Mouse (Mus musculus) thymus, adult 2 months (tissue): ENCODE measurements around the gene Dnal1. TPM values are rescaled to one million over a fixed set of nuclear protein-coding genes. Genes with fewer than 3 reads are reported as not detected.
A peak's percentile ranks its signal among the peaks of the same experiment; 100 is the strongest.

Source experiments
- DNase-seq: peaks from one replicate; pipeline ENCODE4 v3.0.0; 2021
- H3K27ac ChIP-seq: fragments of 200-500 bp; 2 replicates; pipeline ENCODE4 v1.5.1; 2012; ENCODE audit warnings: low read length, control low read depth; ENCODE audit not compliant: control insufficient read depth, insufficient read depth
- H3K27me3 ChIP-seq: fragments of 200-500 bp; 2 replicates; pipeline ENCODE4 v1.6.1; 2012; ENCODE audit warnings: mild to moderate bottlenecking, low read length, moderate library complexity, mixed read lengths; ENCODE audit not compliant: control insufficient read depth, insufficient read depth
- H3K36me3 ChIP-seq: fragments of 200-500 bp; 2 replicates; pipeline ENCODE4 v1.6.1; 2012; ENCODE audit warnings: mild to moderate bottlenecking, low read length, moderate library complexity; ENCODE audit not compliant: control insufficient read depth, insufficient read depth
- H3K4me1 ChIP-seq: fragments of 200-500 bp; replicated peaks from 2 replicates; pipeline ENCODE4 v1.6.1; 2012; ENCODE audit warnings: low read length; ENCODE audit not compliant: control insufficient read depth, insufficient read depth
- H3K4me3 ChIP-seq: fragments of 200-500 bp; 2 replicates; pipeline ENCODE4 v1.5.1; 2012; ENCODE audit warnings: mild to moderate bottlenecking, low read length, control low read depth, moderate library complexity; ENCODE audit not compliant: control insufficient read depth, insufficient read depth
- CTCF ChIP-seq: fragments of 200-500 bp; IDR thresholded peaks from 2 replicates; pipeline ENCODE4 v1.5.1; 2012; ENCODE audit warnings: mild to moderate bottlenecking, control low read depth, low read length, moderate library complexity, borderline replicate concordance; ENCODE audit not compliant: control insufficient read depth, poor library complexity, insufficient read depth; ENCODE audit errors: extremely low read depth
- POLR2A ChIP-seq: fragments of 200-500 bp; IDR thresholded peaks from 2 replicates; pipeline ENCODE4 v1.6.1; 2012; ENCODE audit warnings: mild to moderate bottlenecking, low read length, control low read depth, moderate library complexity; ENCODE audit not compliant: control insufficient read depth, poor library complexity, insufficient read depth; ENCODE audit errors: extremely low read depth
- WGBS: fragments of 180-500 bp; shearing (Covaris S2); methylation state at CpG from one replicate; pipeline ENCODE4 v1.1.7; 2018; 5-methylcytosine and 5-hydroxymethylcytosine counted together
- polyA plus RNA-seq: library from polyadenylated mRNA; depleted of rRNA; stranded (reverse); fragments of >200 nt; gene quantifications from 2 replicates; pipeline ENCODE4 v1.2.3, GENCODE M21; 2012

Gene Dnal1
- polyA plus RNA-seq, 1 experiment = 3.0 TPM

GRCm38 (mm10) chr12:84141271-84141670 lies 27.1 kb downstream of the Dnal1 start:
- Histone ChIP-seq H3K27ac (no peak overlapping the region), H3K4me3 (no peak overlapping the region), H3K36me3 (no peaks in the 10 kb centered on the region), H3K4me1 (no peaks in the 10 kb centered on the region), H3K27me3 (no peaks in the 10 kb centered on the region)
- 97% methylated on average over 4 of the region's 4 CpGs for WGBS
- no peak for DNase-seq
- TF ChIP-seq CTCF (no peak), POLR2A (no peak)

- WGBS = 93% methylated on average over 14 of the region's 14 CpGs
- 0 out of 2 replicates have a peak, but pooled peaks cover 4% of the 10 kb centered on the region for H3K4me1 ChIP-seq
- H3K27me3 ChIP-seq = no peaks in the 10 kb centered on the region
- DNase-seq = no peak
- no peaks in the 10 kb centered on the region for H3K36me3 ChIP-seq
- H3K4me3 ChIP-seq = no peak overlapping the region
- TF ChIP-seq CTCF (no peak), POLR2A (no peak)
- H3K27ac ChIP-seq = no peak overlapping the region
These were observed 28.3 kb downstream of the Dnal1 start for GRCm38 (mm10) chr12:84142281-84143050.

GRCm38 (mm10) chr12:84147954-84148621 lies 33.9 kb downstream of the Dnal1 start, which contains the start of gene Pnma1:
Gene Pnma1 (minus strand): TSS chr12:84148489.
- Histone ChIP-seq H3K4me1 (peaks cover 11% of the 10 kb centered on the region; the same call in 1 of the 2 replicates), H3K36me3 (peaks cover 10% of the 10 kb centered on the region), H3K4me3 (peak within 1 kb of the TSS; percentile 55), H3K27me3 (no peaks in the 10 kb centered on the region), H3K27ac (no peak within 1 kb of the TSS)
- 9% methylated on average over 50 of the region's 50 CpGs for WGBS
- TF ChIP-seq CTCF (no peak), POLR2A (no peak)
- peak; percentile 57 for DNase-seq

GRCm38 (mm10) chr12:84148622-84149012 lies 34.5 kb downstream of the Dnal1 start:
- no peak overlapping the region for H3K27ac ChIP-seq
- peaks cover 15% of the 10 kb centered on the region for H3K36me3 ChIP-seq
- H3K4me1 ChIP-seq = peaks cover 11% of the 10 kb centered on the region; the same call in 1 of the 2 replicates
- WGBS = 46% methylated on average over 10 of the region's 10 CpGs
- TF ChIP-seq CTCF (no peak), POLR2A (no peak)
- no peaks in the 10 kb centered on the region for H3K27me3 ChIP-seq
- peak overlapping the region; percentile 55 for H3K4me3 ChIP-seq
- no peak for DNase-seq

- 98% methylated on average over 15 of the region's 15 CpGs for whole genome bisulfite sequencing
- no peaks in the 10 kb centered on the region for H3K27me3 ChIP-seq
- no peak for DNase-seq
- peaks cover 11% of the 10 kb centered on the region; the same call in 1 of the 2 replicates for H3K4me1 ChIP-seq
- no peak overlapping the region for H3K27ac ChIP-seq
- H3K36me3 ChIP-seq = peaks cover 18% of the 10 kb centered on the region
- no peak overlapping the region for H3K4me3 ChIP-seq
- TF ChIP-seq POLR2A (no peak), CTCF (no peak)
These were observed 35.8 kb downstream of the Dnal1 start for GRCm38 (mm10) chr12:84149971-84150370.

- H3K4me3 ChIP-seq = no peak overlapping the region
- DNase-seq = no peak
These were observed 36.8 kb downstream of the Dnal1 start for GRCm38 (mm10) chr12:84150976-84151375.

More at GRCm38 (mm10) chr12:84150976-84151375, 36.8 kb downstream of the Dnal1 start:
- H3K36me3 ChIP-seq = peaks cover 26% of the 10 kb centered on the region
- H3K27ac ChIP-seq = no peak overlapping the region
- WGBS = 76% methylated on average over 6 of the region's 6 CpGs
- TF ChIP-seq POLR2A (no peak), CTCF (no peak)
- H3K4me1 ChIP-seq = peaks cover 11% of the 10 kb centered on the region; the same call in 1 of the 2 replicates
- H3K27me3 ChIP-seq = no peaks in the 10 kb centered on the region
